Mouse (Mus musculus): ENCODE data around the gene Lactb.

- TF ChIP-seq POLR2A (IDR thresholded peaks at IDR 0.05; ENCODE audit: control insufficient read depth in 1 of 2, insufficient read depth in 1 of 2, low read depth in 1 of 2, low read length in 2 of 2, poor library complexity in 1 of 2) (no peak), HCFC1 (IDR thresholded peaks at IDR 0.05; ENCODE audit: low read depth, low read length) (no peak), TAL1 (IDR thresholded peaks at IDR 0.05; ENCODE audit: low read length) (no peak), CTCF (IDR thresholded peaks at IDR 0.05 in 2 of 3, conservative IDR thresholded peaks at IDR 0.05 in 1 of 3; ENCODE audit: control insufficient read depth in 1 of 3, insufficient read depth in 1 of 3, low read depth in 2 of 3, low read length in 3 of 3, poor library complexity in 1 of 3, severe bottlenecking in 1 of 3) (no peak), GATA1 (IDR thresholded peaks at IDR 0.05; ENCODE audit: low read depth, low read length) (peak; percentile 48; the same call in 1 of the 2 replicates), ZNF384 (IDR thresholded peaks at IDR 0.05; ENCODE audit: low read depth, low read length) (no peak), ZC3H11A (IDR thresholded peaks at IDR 0.05; ENCODE audit: low read depth, low read length) (no peak), CHD2 (IDR thresholded peaks at IDR 0.05; ENCODE audit: low read length) (no peak), MAFK (IDR thresholded peaks at IDR 0.05; ENCODE audit: borderline replicate concordance, low read depth, low read length) (no peak), POLR2AphosphoS2 (IDR thresholded peaks at IDR 0.05; ENCODE audit: low read length) (no peak), ZMIZ1 (IDR thresholded peaks at IDR 0.05; ENCODE audit: low read depth, low read length) (no peak)
Measured at GRCm38 (mm10) chr9:66914540-66914939, 60.7 kb downstream of the Lactb start.
